Mouse (Mus musculus) kidney, adult 18-20 months (tissue): ENCODE measurements around the gene Olfr1189.
"Not testable (repeated sequence)": the region's sequence is repeated elsewhere in the genome, so short reads cannot be mapped to it uniquely, and the experiment has no call there.

Source experiments
- DNase-seq: peaks from one replicate; pipeline ENCODE4 v3.0.0; 2021

Olfr1189 gene

GRCm38 (mm10) chr2:88586154-88586553, at the start of gene Olfr1189:
TSS of gene Olfr1189 (plus strand) at chr2:88586454.
- DNase-seq, result no peak

GRCm38 (mm10) chr2:88556635-88557034, 29.6 kb upstream of the Olfr1189 start, which contains the start of gene Olfr1188:
TSS of gene Olfr1188 (plus strand) at chr2:88556935.
- DNase-seq, result no peak

GRCm38 (mm10) chr2:88572696-88573095, 13.6 kb upstream of the Olfr1189 start:
- DNase-seq, result not testable (repeated sequence)

- DNase-seq, result not testable (repeated sequence)
Observed at GRCm38 (mm10) chr2:88640242-88640641, 54.0 kb downstream of the Olfr1189 start, which contains the start of gene Olfr1191-ps1. TSS of gene Olfr1191-ps1 (plus strand) at chr2:88640542.
